Mouse (Mus musculus) embryonic facial prominence, embryonic 14.5 days (tissue): Measurements from ENCODE around the gene Ntm. TPM values are rescaled to one million over a fixed set of nuclear protein-coding genes. Genes with fewer than 3 reads are reported as not detected.

Source experiments
- ATAC-seq: fragments of 200-750 bp; cut with Nextera tagmentation; 2 replicates; pipeline ENCODE4 v1.8.0; 2017; ENCODE audit warnings: low read depth, moderate number of reproducible peaks, moderate TSS enrichment
- DNase-seq: peaks from one replicate; pipeline ENCODE4 v3.0.0-alpha.2; 2015; ENCODE audit warnings: low spot score
- H3K27ac ChIP-seq: fragments of 300-500 bp; sonication (generic); replicated peaks from 2 replicates; pipeline ENCODE4 v1.5.1; 2014; ENCODE audit warnings: low read depth, mild to moderate bottlenecking, low read length, moderate library complexity
- H3K27me3 ChIP-seq: fragments of 300-500 bp; sonication (generic); replicated peaks from 2 replicates; pipeline ENCODE4 v1.6.1; 2014; ENCODE audit warnings: low read length; ENCODE audit not compliant: control insufficient read depth, insufficient read depth
- H3K36me3 ChIP-seq: fragments of 300-500 bp; sonication (generic); 2 replicates; pipeline ENCODE4 v1.6.1; 2014; ENCODE audit warnings: low read length, mixed read lengths; ENCODE audit not compliant: control insufficient read depth, insufficient read depth
- H3K4me1 ChIP-seq: fragments of 300-500 bp; sonication (generic); 2 replicates; pipeline ENCODE4 v1.6.1; 2014; ENCODE audit warnings: antibody characterized with exemption, low read length; ENCODE audit not compliant: control insufficient read depth, insufficient read depth
- H3K4me2 ChIP-seq: fragments of 300-500 bp; sonication (generic); 2 replicates; pipeline ENCODE4 v1.6.1; 2014; ENCODE audit warnings: low read depth, mild to moderate bottlenecking, low read length, moderate library complexity, mixed read lengths
- H3K4me3 ChIP-seq: fragments of 300-500 bp; sonication (generic); 2 replicates; pipeline ENCODE4 v1.5.1; 2014; ENCODE audit warnings: low read depth, mild to moderate bottlenecking, low read length
- H3K9ac ChIP-seq: fragments of 300-500 bp; sonication (generic); 2 replicates; pipeline ENCODE4 v1.6.1; 2014; ENCODE audit warnings: low read depth, mild to moderate bottlenecking, low read length, moderate library complexity, mixed read lengths
- H3K9me3 ChIP-seq: fragments of 300-500 bp; sonication (generic); 2 replicates; pipeline ENCODE4 v1.6.1; 2016; ENCODE audit warnings: low read length; ENCODE audit not compliant: control insufficient read depth
- WGBS: fragments of 180-500 bp; shearing (Covaris S2); extraction: QIAGEN DNeasy Blood & Tissue Kit; methylation state at CpG from one replicate; pipeline ENCODE4 v1.1.7; 2014; 5-methylcytosine and 5-hydroxymethylcytosine counted together
- polyA plus RNA-seq: library from polyadenylated mRNA; unstranded; fragments of >200 nt; fragmentation: Nextera tagmentation; extraction: Ambion mirVana; gene quantifications from 2 replicates; pipeline ENCODE4 v1.2.1, GENCODE M21; 2014

The Ntm gene
- polyA plus RNA-seq, 1 experiment from 2014 or later: 28.2 TPM

DNA sequence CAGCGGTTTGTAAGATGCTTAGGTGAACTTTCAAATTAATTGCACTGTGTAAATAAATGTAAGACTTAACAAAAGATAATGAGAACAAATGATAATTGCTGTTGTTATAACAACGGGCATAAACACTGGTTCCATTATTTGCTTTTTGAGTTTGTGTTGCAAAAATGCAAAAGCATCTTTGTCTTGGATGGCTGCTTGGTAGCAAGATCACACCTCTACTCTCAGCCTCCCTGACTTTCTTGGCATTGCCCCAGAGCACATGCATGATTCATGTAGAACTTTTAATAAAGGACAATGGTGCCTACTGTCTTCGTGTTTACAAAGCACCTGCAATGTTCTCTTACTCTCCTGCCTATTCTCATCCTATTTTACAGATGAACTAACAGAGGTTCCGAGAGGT is 875.3 kb downstream of the Ntm start:
- 68% methylated on average over 4 of the region's 4 CpGs for WGBS
- ATAC-seq (no peak), DNase-seq (no peak)
- Histone ChIP-seq H3K9me3 (no peaks in the 10 kb centered on the region), H3K4me3 (no peak overlapping the region), H3K4me1 (no peaks in the 10 kb centered on the region), H3K27ac (no peak overlapping the region), H3K9ac (no peak overlapping the region), H3K27me3 (no peaks in the 10 kb centered on the region), H3K4me2 (no peak overlapping the region), H3K36me3 (no peaks in the 10 kb centered on the region)

DNA sequence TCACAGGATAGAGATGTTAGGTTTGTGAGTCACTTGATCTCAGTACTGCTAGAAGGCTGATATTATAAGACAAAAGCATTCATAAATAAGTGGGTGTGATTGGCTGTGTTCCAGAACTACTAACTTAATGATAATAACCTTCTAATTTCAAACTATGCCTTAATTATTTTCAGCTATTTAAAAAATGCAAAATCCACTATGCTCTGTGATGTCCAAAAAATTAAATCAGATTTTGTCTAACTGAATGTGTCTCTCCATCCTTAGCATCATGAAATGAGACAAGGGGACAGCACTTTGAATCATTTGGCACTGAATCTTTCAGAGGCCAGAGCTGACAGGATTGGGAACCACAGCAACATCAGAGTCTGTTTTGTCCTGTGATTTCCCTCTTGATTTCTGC is 875.8 kb downstream of the Ntm start:
- Histone ChIP-seq H3K9ac (no peak overlapping the region), H3K4me2 (no peak overlapping the region), H3K27me3 (no peaks in the 10 kb centered on the region), H3K4me3 (no peak overlapping the region), H3K36me3 (no peaks in the 10 kb centered on the region), H3K27ac (no peak overlapping the region), H3K4me1 (no peaks in the 10 kb centered on the region), H3K9me3 (no peaks in the 10 kb centered on the region)
- DNase-seq (no peak), ATAC-seq (no peak)

- H3K27ac ChIP-seq: no peak overlapping the region
- H3K27me3 ChIP-seq: no peaks in the 10 kb centered on the region
- no peaks in the 10 kb centered on the region for H3K36me3 ChIP-seq
- no peak overlapping the region for H3K9ac ChIP-seq
- no peak overlapping the region for H3K4me3 ChIP-seq
- H3K9me3 ChIP-seq: no peaks in the 10 kb centered on the region
- no peak for ATAC-seq
- WGBS: 69% methylated on average over 5 of the region's 5 CpGs
- no peak overlapping the region for H3K4me2 ChIP-seq
- H3K4me1 ChIP-seq: no peaks in the 10 kb centered on the region
- no peak for DNase-seq
Observed at GRCm38 (mm10) chr9:29075924-29076577, 886.9 kb downstream of the Ntm start.

DNA sequence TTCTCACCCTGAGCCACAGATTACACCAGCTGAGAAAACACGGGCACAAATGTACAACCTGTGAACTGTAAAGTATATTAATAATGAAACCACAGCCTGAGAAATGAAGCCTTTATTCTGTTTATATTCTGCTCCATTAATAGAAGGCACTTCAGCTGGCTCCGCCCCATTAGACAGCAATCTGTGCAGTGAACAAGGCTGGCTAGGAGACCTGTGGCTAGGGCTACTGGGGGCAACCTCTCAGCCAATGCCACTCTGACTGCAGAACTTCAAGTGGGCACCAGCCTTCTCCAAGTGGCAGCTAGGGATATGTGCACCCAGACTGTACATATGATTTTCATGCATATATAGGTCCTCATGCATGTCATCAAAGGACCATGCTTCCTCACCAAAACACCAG is 887.7 kb downstream of the Ntm start:
- Histone ChIP-seq H3K36me3 (no peaks in the 10 kb centered on the region), H3K9me3 (no peaks in the 10 kb centered on the region), H3K4me2 (no peak overlapping the region), H3K9ac (no peak overlapping the region), H3K27ac (no peak overlapping the region), H3K27me3 (no peaks in the 10 kb centered on the region), H3K4me1 (no peaks in the 10 kb centered on the region), H3K4me3 (no peak overlapping the region)
- ATAC-seq: no peak
- no peak for DNase-seq
- WGBS: 86% methylated on average over 2 of the region's 2 CpGs

DNA sequence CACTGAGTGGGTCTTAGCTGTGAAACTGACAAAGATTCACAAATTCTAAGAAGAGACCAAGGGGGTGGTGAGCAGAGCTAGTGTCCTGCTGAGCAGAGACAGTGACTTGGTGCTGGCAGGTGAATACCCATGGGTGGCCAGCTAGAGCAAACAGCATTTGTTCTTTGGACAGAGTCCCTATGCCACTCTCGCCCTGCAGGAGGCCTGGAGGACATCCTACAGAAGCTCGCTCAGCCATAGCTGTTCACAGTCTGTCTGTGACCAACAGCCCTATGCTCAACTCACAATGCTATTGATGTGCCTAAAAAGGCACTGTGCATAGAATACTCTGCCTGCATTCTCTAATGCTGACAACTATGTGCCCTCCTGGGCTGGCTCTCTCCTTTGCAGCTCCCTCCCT is 888.4 kb downstream of the Ntm start:
- ATAC-seq (no peak), DNase-seq (no peak)
- 57% methylated on average over 1 of the region's 2 CpGs for WGBS
- H3K4me1 ChIP-seq: no peaks in the 10 kb centered on the region
- no peaks in the 10 kb centered on the region for H3K36me3 ChIP-seq
- no peak overlapping the region for H3K27ac ChIP-seq
- no peak overlapping the region for H3K4me2 ChIP-seq
- no peak overlapping the region for H3K4me3 ChIP-seq
- no peaks in the 10 kb centered on the region for H3K9me3 ChIP-seq
- no peak overlapping the region for H3K9ac ChIP-seq
- H3K27me3 ChIP-seq: no peaks in the 10 kb centered on the region

DNA sequence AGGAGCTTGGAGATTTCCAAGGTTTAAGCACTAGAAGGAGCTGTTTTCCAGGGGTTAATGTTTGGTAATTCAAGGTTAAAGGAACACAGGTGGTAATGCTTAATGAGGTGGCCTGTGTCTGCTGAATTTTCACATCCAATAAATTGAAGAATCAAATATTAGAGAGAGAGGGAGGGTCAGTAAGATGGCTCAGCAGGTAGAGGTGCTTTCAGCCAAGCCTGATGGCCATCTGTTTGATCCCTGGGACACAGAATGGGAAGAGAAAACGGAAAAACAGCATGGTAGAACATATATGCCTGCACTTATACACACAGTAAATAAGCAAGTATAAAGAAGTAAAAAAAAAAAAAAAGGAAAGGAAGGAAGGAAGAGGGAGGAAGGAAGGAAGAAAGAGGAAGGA is 890.9 kb downstream of the Ntm start:
- 64% methylated on average over 1 of the region's 1 CpGs for whole genome bisulfite sequencing
- Histone ChIP-seq H3K36me3 (no peaks in the 10 kb centered on the region), H3K4me2 (no peak overlapping the region), H3K4me1 (no peaks in the 10 kb centered on the region), H3K9me3 (no peaks in the 10 kb centered on the region), H3K27ac (no peak overlapping the region), H3K9ac (no peak overlapping the region), H3K27me3 (no peaks in the 10 kb centered on the region), H3K4me3 (no peak overlapping the region)
- ATAC-seq (no peak), DNase-seq (no peak)

GRCm38 (mm10) chr9:29067572-29067971 is 895.4 kb downstream of the Ntm start:
- ATAC-seq (no peak), DNase-seq (no peak)
- H3K4me1 ChIP-seq: no peaks in the 10 kb centered on the region
- no peaks in the 10 kb centered on the region for H3K27me3 ChIP-seq
- H3K9me3 ChIP-seq: no peaks in the 10 kb centered on the region
- no peak overlapping the region for H3K4me2 ChIP-seq
- 75% methylated on average over 5 of the region's 5 CpGs for WGBS
- H3K9ac ChIP-seq: no peak overlapping the region
- no peaks in the 10 kb centered on the region for H3K36me3 ChIP-seq
- no peak overlapping the region for H3K4me3 ChIP-seq
- no peak overlapping the region for H3K27ac ChIP-seq

GRCm38 (mm10) chr9:29060293-29060692 is 902.6 kb downstream of the Ntm start:
- WGBS: 40% methylated on average over 6 of the region's 6 CpGs
- no peak for ATAC-seq
- Histone ChIP-seq H3K4me3 (no peak overlapping the region), H3K9me3 (no peaks in the 10 kb centered on the region), H3K27ac (no peak overlapping the region), H3K9ac (no peak overlapping the region), H3K36me3 (no peaks in the 10 kb centered on the region), H3K4me2 (no peak overlapping the region), H3K27me3 (no peaks in the 10 kb centered on the region), H3K4me1 (no peaks in the 10 kb centered on the region)
- no peak for DNase-seq

DNA sequence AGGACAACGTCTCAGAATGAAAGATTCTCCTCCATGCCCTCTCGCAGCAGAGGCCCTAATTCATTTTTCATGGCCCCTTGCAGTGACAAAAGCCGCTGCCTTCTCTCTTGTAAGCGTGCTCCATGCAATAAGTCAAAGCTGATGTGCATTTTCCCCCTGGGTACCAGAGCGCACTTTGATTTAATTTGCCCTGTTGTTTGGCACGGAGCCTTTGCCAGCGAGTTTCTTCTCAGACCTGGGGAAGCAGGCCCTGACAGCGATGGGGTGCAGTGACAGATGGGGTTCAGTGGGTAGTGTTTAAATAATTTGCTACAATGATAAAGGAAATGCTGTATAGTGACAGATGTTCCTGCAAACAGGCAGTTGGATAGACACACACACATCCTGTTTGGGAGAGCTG is 904.1 kb downstream of the Ntm start:
- Histone ChIP-seq H3K36me3 (no peaks in the 10 kb centered on the region), H3K4me3 (no peak overlapping the region), H3K27ac (no peak overlapping the region), H3K9me3 (no peaks in the 10 kb centered on the region), H3K4me1 (no peaks in the 10 kb centered on the region), H3K27me3 (no peaks in the 10 kb centered on the region), H3K4me2 (no peak overlapping the region), H3K9ac (no peak overlapping the region)
- DNase-seq (no peak), ATAC-seq (no peak)
- 68% methylated on average over 8 of the region's 8 CpGs for WGBS
